Mouse (Mus musculus): Measurements from ENCODE around the gene Sox8.

DNA sequence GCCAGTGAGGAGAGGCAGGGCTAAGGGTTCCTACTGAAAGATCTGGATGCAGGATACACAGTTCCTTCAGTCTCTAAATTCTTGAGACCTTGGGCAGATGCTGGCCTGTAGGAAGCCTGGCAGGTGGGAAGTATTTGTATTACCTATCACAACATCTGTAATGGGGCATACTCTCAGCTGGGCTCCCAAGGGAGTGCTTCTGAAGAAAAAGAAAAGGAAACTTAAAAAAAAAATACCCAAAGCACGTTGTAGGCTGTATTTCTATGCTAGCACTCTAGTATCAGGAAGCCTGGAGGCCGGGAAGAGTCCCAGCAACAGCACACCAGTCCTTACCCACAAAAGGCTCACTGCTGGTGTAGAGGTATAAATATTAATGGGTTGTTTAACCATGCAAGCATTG is 7.2 kb upstream of the Sox8 start:
- TF ChIP-seq POLR2A (IDR thresholded peaks at IDR 0.05; ENCODE audit: low read depth, low read length): no peak
- TF ChIP-seq CTCF (IDR thresholded peaks at IDR 0.05; ENCODE audit: extremely low read depth, insufficient read depth, insufficient read length, insufficient replicate concordance): no peak

Measured in spleen, adult 2 months (tissue).